Mouse (Mus musculus) G1E (cell line): ENCODE measurements around the gene Pef1.

Experiments used
- CTCF ChIP-seq: IDR thresholded peaks from 2 replicates; pipeline ENCODE4 v1.5.1; 2012; ENCODE audit warnings: low read depth, low read length, inconsistent platforms, mixed read lengths
- GATA1 ChIP-seq: IDR thresholded peaks from 2 replicates; pipeline ENCODE4 v1.6.1; 2012; ENCODE audit warnings: borderline replicate concordance, low read length, inconsistent platforms, mixed read lengths
- GATA2 ChIP-seq: IDR thresholded peaks from 2 replicates; pipeline ENCODE4 v1.6.1; 2012; ENCODE audit warnings: low read depth, low read length, inconsistent platforms, borderline replicate concordance
- POLR2AphosphoS5 ChIP-seq: IDR thresholded peaks from 2 replicates; pipeline ENCODE4 v1.6.1; 2012; ENCODE audit warnings: low read depth, low read length, inconsistent platforms; ENCODE audit not compliant: insufficient replicate concordance
- TAL1 ChIP-seq: conservative IDR thresholded peaks from 2 replicates; pipeline ENCODE4 v1.6.1; 2012; ENCODE audit warnings: low read depth, low read length, inconsistent platforms, mixed read lengths

DNA sequence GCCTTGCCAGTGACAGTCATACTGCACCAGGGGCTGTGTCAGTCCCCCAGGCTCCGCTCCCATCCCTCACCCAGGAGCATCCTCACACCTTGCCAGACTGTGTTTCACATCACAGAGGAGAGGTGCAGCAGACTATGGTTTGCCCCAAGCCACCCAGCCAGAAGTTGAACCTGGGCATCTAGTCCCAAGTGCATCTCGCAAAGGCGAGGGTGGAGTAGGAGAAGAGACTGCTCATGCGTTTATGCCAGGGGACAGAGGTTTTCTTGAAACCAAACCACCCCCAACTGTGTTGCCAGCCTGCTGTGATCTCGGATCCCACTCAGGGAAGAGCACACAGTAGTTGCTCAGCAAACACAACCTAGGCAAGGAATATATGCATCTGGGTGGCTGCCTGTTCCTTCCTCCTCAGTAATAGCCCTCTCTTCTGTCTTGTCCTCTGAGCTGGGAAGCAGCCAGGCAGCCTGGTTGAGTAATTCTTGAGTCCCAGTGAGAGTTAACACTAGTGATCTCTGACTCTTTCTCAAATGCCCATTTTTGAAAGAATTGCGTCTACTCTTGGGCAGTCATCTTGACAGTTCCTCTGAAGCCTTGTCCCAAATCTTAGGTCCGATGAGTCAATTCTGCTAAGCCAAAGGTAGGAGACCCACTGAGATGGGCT, 29.2 kb downstream of the Pef1 start:
- TF ChIP-seq CTCF (no peak), GATA1 (no peak), GATA2 (no peak), TAL1 (no peak), POLR2AphosphoS5 (no peak)
